Mouse (Mus musculus) monocyte, adult 5-6 weeks (primary cell): Measurements from ENCODE around the gene Srpk1. TPM values are rescaled to one million over a fixed set of nuclear protein-coding genes. Genes with fewer than 3 reads are reported as not detected.
"Not testable (repeated sequence)": the region's sequence is repeated elsewhere in the genome, so short reads cannot be mapped to it uniquely, and the experiment has no call there.

ENCODE experiments used
- ATAC-seq: fragments of 153-309, 156-312 bp; replicated peaks from 2 replicates; pipeline ENCODE4 v1.8.0; 2017; ENCODE audit warnings: mild to moderate bottlenecking; ENCODE audit not compliant: low TSS enrichment, insufficient number of reproducible peaks, severe bottlenecking, poor library complexity, low FRiP score
- total RNA-seq: library from RNA; stranded (forward); fragments of 200-1000, 200-491, 200-594 nt; gene quantifications from 3 replicates; pipeline ENCODE4 v1.2.3, GENCODE M21; 2017

Gene Srpk1
- total RNA-seq, 1 experiment from 2014 or later: 82.6 TPM

DNA sequence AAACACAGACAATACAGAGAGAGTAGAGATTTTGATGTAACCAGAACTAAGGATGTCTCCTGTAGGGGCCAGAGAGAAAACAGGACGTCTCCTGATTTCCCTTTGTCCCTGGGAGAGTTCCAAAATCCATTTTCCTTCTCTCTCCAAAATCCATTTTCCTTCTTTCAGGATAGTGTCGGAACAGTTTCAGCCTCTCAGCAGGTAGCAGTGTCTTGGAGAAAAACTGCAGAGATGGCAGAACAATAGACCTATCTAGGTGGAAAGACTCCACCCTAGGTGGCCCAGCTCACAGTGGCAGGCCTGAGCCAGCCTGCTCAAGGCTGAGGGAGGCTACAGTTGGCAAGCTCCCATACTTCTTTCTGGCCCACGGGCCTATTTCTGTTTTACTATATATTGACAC, 55.0 kb downstream of the Srpk1 start:
- ATAC-seq: no peak

GRCm38 (mm10) chr17:28565181-28565580, 57.3 kb downstream of the Srpk1 start:
- no peak for ATAC-seq

DNA sequence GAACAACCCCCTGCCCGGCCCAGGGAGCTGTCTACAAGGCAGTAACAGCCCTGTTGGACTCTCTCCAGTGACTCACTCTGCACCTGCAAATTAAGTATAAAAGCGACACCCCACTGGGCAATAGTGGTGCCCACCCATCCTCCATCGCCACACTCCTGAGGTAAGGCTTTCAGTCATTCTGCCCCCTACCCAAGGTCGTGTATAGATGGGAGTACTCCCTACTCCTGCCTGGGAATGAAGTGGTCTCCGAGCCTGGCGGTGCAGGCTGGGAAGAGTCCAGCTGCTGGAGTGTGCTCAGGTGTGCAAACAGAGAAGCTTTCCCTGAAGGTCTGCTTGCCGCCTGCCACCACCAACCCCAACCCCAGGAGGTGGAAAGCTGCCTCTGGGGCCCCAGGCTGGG, 60.9 kb downstream of the Srpk1 start:
- no peak for ATAC-seq

DNA sequence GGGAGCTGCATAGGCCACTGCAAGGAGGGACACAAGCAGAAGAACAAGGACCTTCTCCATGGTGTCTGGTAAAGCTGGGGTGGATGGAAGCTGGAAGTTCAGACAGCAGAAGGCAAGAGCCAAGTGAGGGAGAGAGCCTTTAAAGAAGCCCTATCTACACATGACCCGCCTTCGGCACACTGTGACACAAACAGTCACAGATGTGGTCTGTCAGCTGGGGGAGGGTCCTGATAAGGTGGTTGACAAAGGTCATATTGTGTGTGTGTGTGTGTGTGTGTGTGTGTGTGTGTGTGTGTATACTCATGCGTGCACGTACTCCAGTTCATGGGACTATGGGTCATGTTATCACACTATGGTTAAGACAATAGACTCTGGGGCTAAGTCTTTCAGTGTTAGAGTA, 61.9 kb downstream of the Srpk1 start, which contains the start of gene Clps:
Gene Clps, minus strand, starts transcription at position 169 of the 400 bp plus-strand sequence.
- ATAC-seq: no peak

- ATAC-seq: no peak
Observed at GRCm38 (mm10) chr17:28557772-28558171, 64.7 kb downstream of the Srpk1 start.

DNA sequence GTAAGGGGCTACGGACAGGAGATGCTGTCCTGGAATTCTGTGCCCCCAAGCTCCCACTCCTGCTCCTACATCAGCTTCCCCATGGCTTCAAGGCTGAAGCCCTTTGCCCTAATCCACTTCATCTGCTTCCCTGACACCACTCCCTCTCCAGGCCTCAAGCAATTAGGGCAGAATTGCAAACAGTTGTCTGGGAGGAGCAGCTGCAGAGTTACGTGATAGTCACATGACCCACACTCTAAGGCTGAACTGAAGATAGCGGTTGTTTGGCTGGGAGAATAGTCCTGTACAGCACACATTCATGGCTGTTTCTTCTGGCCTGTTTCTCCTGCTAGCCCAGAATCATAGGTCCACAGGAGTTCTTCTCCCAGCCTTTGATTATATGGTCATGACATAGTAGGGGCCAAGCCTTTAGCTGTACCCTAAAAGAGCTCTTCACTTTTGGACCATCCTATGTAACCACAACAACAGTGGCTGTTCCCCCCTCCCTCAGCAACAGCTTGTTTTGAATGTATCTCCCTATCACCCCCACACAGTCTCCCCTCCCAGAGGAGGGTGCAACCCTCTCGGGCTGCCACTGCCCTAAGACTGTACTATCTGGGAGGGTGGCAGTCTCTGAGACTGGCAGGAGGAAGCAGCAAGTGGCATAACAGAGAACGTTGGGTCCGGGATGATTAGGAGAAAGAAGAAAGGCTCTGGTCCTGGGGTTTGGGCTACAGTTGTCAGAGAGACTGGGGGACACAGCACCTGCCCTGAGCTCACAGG, 65.7 kb downstream of the Srpk1 start:
- ATAC-seq: no peak

GRCm38 (mm10) chr17:28554021-28554420, 68.5 kb downstream of the Srpk1 start:
- ATAC-seq: not testable (repeated sequence)

DNA sequence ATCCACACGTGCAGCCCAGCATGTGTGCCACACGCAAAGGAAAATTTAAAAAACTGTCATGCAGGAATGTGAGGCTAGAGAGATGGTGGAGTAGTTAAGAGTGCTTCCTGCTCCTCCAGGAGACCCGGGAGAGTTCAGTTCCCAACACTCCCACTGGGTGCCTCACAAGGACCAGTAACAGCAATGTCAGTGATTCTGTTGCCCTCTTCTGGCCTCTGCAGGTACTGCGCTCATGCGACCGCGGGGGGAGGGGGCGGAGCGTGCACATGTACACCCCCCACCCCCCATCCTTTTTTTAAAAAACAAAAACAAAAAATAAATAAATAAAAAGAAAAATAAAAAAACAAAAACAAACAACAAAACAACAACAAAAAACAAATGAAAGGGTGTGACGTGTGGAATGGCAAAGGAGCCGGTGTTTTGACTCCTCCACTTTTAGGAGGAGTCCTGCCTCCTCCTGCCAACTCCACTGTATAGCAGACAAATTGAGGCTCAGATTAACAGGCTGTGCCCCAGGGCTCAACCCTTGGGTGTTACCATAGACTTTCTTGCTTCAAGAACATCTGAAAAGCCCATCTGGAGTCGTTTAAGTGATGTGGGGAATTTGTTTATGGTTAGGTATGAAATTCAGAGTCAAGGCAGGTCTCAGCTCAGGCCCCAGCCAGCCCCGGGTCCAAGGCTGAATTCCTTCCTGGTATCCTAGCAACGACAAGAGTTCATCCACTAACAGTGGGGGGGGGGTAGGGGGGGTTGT, 69.3 kb downstream of the Srpk1 start:
- peak; percentile 77; the same call in 1 of the 2 replicates for ATAC-seq

GRCm38 (mm10) chr17:28549111-28549510, 73.4 kb downstream of the Srpk1 start, which contains the start of gene Clpsl2:
Clpsl2 (plus strand) TSS chr17:28549411.
- no peak for ATAC-seq

DNA sequence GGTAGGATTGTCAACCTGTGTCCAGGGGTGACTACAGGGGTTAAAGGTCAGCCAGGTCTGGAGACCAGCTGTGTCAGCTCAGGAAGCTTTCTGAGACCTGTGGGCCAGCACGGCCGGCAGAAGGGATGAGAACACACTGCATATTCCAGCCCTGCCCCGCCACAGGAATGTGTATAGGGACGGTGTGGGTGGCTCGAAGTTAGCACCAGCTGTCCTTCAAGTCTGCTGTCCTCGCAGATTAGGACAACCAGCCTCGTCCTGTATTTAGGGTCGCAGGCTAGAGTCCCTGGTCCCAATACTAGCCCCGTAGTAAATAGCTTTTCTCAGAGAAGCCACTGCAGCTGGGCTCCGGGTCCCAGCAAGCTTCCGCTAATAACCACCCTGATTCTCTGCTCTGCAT, 74.0 kb downstream of the Srpk1 start:
- no peak for ATAC-seq

GRCm38 (mm10) chr17:28546925-28547324, 75.6 kb downstream of the Srpk1 start:
- no peak for ATAC-seq

GRCm38 (mm10) chr17:28537881-28538280, 84.6 kb downstream of the Srpk1 start:
- ATAC-seq: no peak

Other genes starting within 250 kb of the Srpk1 start
- 9.1 to 23.2 TPM (median 11.9 TPM) in 3 replicates for gene Fkbp5, start 105.2 kb downstream of the Srpk1 start, total RNA-seq
- gene Armc12, start 91.9 kb downstream of the Srpk1 start, total RNA-seq: 2.2 TPM in 1 of 3 replicates, not detected in the others
- not detected in 3 replicates for gene Clpsl2, start 73.3 kb downstream of the Srpk1 start, total RNA-seq
- not detected in 3 replicates for gene Clps, start 61.9 kb downstream of the Srpk1 start, total RNA-seq
- not detected in 3 replicates for gene Lhfpl5, start 47.1 kb downstream of the Srpk1 start, total RNA-seq
- gene Slc26a8, start 67.5 kb upstream of the Srpk1 start, total RNA-seq: 0.97 to 1.5 TPM in 2 of 3 replicates, not detected in the other
- gene Mapk14, start 68.6 kb upstream of the Srpk1 start, total RNA-seq: 157 to 202 TPM (median 181 TPM) in 3 replicates
- gene AC170998.1, start 103.4 kb upstream of the Srpk1 start, total RNA-seq: 10.1 to 17.4 TPM in 2 of 3 replicates, not detected in the other
- 1.5 to 2.3 TPM (median 1.8 TPM) in 3 replicates for gene Mapk13, start 146.6 kb upstream of the Srpk1 start, total RNA-seq
- gene Brpf3, start 178.4 kb upstream of the Srpk1 start, total RNA-seq: 6.7 to 16.8 TPM (median 7.3 TPM) in 3 replicates
- not detected in 3 replicates for gene Pnpla1, start 235.7 kb upstream of the Srpk1 start, total RNA-seq